Mouse (Mus musculus) lung, postnatal 0 days (tissue): ENCODE measurements around the gene Rpf1. TPM values are rescaled to one million over a fixed set of nuclear protein-coding genes. Genes with fewer than 3 reads are reported as not detected.

Experiments used
- ATAC-seq: fragments of 200-750 bp; cut with Nextera tagmentation; 2 replicates; pipeline ENCODE4 v1.8.0; 2017; ENCODE audit warnings: moderate library complexity
- DNase-seq: peaks from one replicate; pipeline ENCODE4 v3.0.0-alpha.2; 2016; ENCODE audit warnings: low spot score
- H3K27ac ChIP-seq: fragments of 300-500 bp; sonication (generic); 2 replicates; pipeline ENCODE4 v1.5.1; 2014; ENCODE audit warnings: antibody characterized with exemption, mild to moderate bottlenecking, low read length, mixed read lengths
- H3K27me3 ChIP-seq: fragments of 300-500 bp; sonication (generic); replicated peaks from 2 replicates; pipeline ENCODE4 v1.6.1; 2014; ENCODE audit warnings: low read length, mixed read lengths; ENCODE audit not compliant: insufficient read depth
- H3K36me3 ChIP-seq: fragments of 300-500 bp; sonication (generic); 2 replicates; pipeline ENCODE4 v1.6.1; 2014; ENCODE audit warnings: low read length, mixed read lengths; ENCODE audit not compliant: insufficient read depth
- H3K4me1 ChIP-seq: fragments of 300-500 bp; sonication (generic); 2 replicates; pipeline ENCODE4 v1.6.1; 2014; ENCODE audit warnings: antibody characterized with exemption, low read depth, low read length, mixed read lengths; ENCODE audit not compliant: insufficient read depth
- H3K4me2 ChIP-seq: fragments of 300-500 bp; sonication (generic); replicated peaks from 2 replicates; pipeline ENCODE4 v1.6.1; 2014; ENCODE audit warnings: low read depth, mild to moderate bottlenecking, low read length, moderate library complexity, mixed read lengths
- H3K4me3 ChIP-seq: fragments of 300-500 bp; sonication (generic); 2 replicates; pipeline ENCODE4 v1.5.1; 2014; ENCODE audit warnings: low read depth, low read length
- H3K9ac ChIP-seq: fragments of 300-500 bp; sonication (generic); replicated peaks from 2 replicates; pipeline ENCODE4 v1.6.1; 2014; ENCODE audit warnings: low read depth, mild to moderate bottlenecking
- H3K9me3 ChIP-seq: fragments of 300-500 bp; sonication (generic); 2 replicates; pipeline ENCODE4 v1.6.1; 2016; ENCODE audit warnings: low read length, mixed read lengths
- CTCF ChIP-seq: IDR thresholded peaks from 2 replicates; pipeline ENCODE4 v1.5.1; 2016; ENCODE audit warnings: antibody characterized with exemption, mild to moderate bottlenecking
- EP300 ChIP-seq: IDR thresholded peaks from 2 replicates; pipeline ENCODE4 v1.6.1; 2016; ENCODE audit warnings: antibody characterized with exemption, mild to moderate bottlenecking, control low read depth
- WGBS: fragments of 180-500 bp; shearing (Covaris S2); extraction: QIAGEN DNeasy Blood & Tissue Kit; methylation state at CpG from one replicate; pipeline ENCODE4 v1.1.7; 2014; 5-methylcytosine and 5-hydroxymethylcytosine counted together
- polyA plus RNA-seq: library from polyadenylated mRNA; unstranded; fragments of >200 nt; fragmentation: Nextera tagmentation; extraction: Ambion mirVana; gene quantifications from 2 replicates; pipeline ENCODE4 v1.2.1, GENCODE M21; 2015

The Rpf1 gene
- polyA plus RNA-seq, 1 experiment from 2014 or later = 39.8 TPM

GRCm38 (mm10) chr3:146565065-146565411 is 43.8 kb upstream of the Rpf1 start:
- H3K27me3 ChIP-seq = no peaks in the 10 kb centered on the region
- H3K36me3 ChIP-seq = no peaks in the 10 kb centered on the region
- ATAC-seq (no peak), DNase-seq (no peak)
- no peaks in the 10 kb centered on the region for H3K9me3 ChIP-seq
- no peak overlapping the region for H3K27ac ChIP-seq
- H3K4me2 ChIP-seq = no peak overlapping the region
- 87% methylated on average over 1 of the region's 1 CpGs for WGBS
- TF ChIP-seq EP300 (no peak), CTCF (no peak)
- no peak overlapping the region for H3K9ac ChIP-seq
- H3K4me3 ChIP-seq = no peak overlapping the region
- no peaks in the 10 kb centered on the region for H3K4me1 ChIP-seq

- H3K4me2 ChIP-seq = no peak overlapping the region
- H3K36me3 ChIP-seq = no peaks in the 10 kb centered on the region
- H3K9ac ChIP-seq = no peak overlapping the region
- DNase-seq (peak; percentile 84), ATAC-seq (no peak)
- no peak overlapping the region for H3K4me3 ChIP-seq
- H3K27ac ChIP-seq = no peak overlapping the region
- no peaks in the 10 kb centered on the region for H3K9me3 ChIP-seq
- H3K4me1 ChIP-seq = no peaks in the 10 kb centered on the region
- H3K27me3 ChIP-seq = no peaks in the 10 kb centered on the region
- peak; percentile 78 for TF ChIP-seq CTCF
- no peak for TF ChIP-seq EP300
- 42% methylated on average over 14 of the region's 14 CpGs for WGBS
These were observed 43.2 kb upstream of the Rpf1 start for GRCm38 (mm10) chr3:146564268-146565064.

GRCm38 (mm10) chr3:146562936-146563335 is 41.7 kb upstream of the Rpf1 start:
- Histone ChIP-seq H3K4me2 (no peak overlapping the region), H3K4me3 (no peak overlapping the region), H3K36me3 (no peaks in the 10 kb centered on the region), H3K9me3 (no peaks in the 10 kb centered on the region), H3K9ac (no peak overlapping the region), H3K27me3 (no peaks in the 10 kb centered on the region), H3K27ac (no peak overlapping the region), H3K4me1 (no peaks in the 10 kb centered on the region)
- 87% methylated on average over 7 of the region's 7 CpGs for WGBS
- TF ChIP-seq CTCF = no peak
- TF ChIP-seq EP300 = no peak
- ATAC-seq (no peak), DNase-seq (no peak)

GRCm38 (mm10) chr3:146557507-146557906 is 36.3 kb upstream of the Rpf1 start:
- no peak overlapping the region for H3K9ac ChIP-seq
- no peak overlapping the region for H3K4me3 ChIP-seq
- DNase-seq (no peak), ATAC-seq (no peak)
- no peak overlapping the region for H3K27ac ChIP-seq
- H3K9me3 ChIP-seq = no peaks in the 10 kb centered on the region
- H3K27me3 ChIP-seq = no peaks in the 10 kb centered on the region
- H3K4me1 ChIP-seq = no peaks in the 10 kb centered on the region
- WGBS = 86% methylated on average over 6 of the region's 6 CpGs
- no peaks in the 10 kb centered on the region for H3K36me3 ChIP-seq
- TF ChIP-seq CTCF = no peak
- no peak for TF ChIP-seq EP300
- H3K4me2 ChIP-seq = no peak overlapping the region

- peak; percentile 27; the same call in 1 of the 2 replicates for TF ChIP-seq CTCF
- TF ChIP-seq EP300 = no peak
- 81% methylated on average over 1 of the region's 1 CpGs for WGBS
- H3K27me3 ChIP-seq = no peaks in the 10 kb centered on the region
These were observed 35.3 kb upstream of the Rpf1 start for GRCm38 (mm10) chr3:146556567-146556966.

GRCm38 (mm10) chr3:146554816-146555215 is 33.6 kb upstream of the Rpf1 start:
- DNase-seq (no peak), ATAC-seq (no peak)
- no peaks in the 10 kb centered on the region for H3K4me1 ChIP-seq
- H3K36me3 ChIP-seq = no peaks in the 10 kb centered on the region
- no peak overlapping the region for H3K4me3 ChIP-seq
- H3K27me3 ChIP-seq = no peaks in the 10 kb centered on the region
- no peak overlapping the region for H3K9ac ChIP-seq
- H3K27ac ChIP-seq = no peak overlapping the region
- TF ChIP-seq EP300 = no peak
- no peak for TF ChIP-seq CTCF
- no peaks in the 10 kb centered on the region for H3K9me3 ChIP-seq
- no peak overlapping the region for H3K4me2 ChIP-seq
- 86% methylated on average over 7 of the region's 7 CpGs for WGBS

More at GRCm38 (mm10) chr3:146556567-146556966, 35.3 kb upstream of the Rpf1 start:
- H3K9ac ChIP-seq = no peak overlapping the region
- ATAC-seq = no peak
- no peak overlapping the region for H3K4me3 ChIP-seq
- DNase-seq = no peak
- H3K9me3 ChIP-seq = no peaks in the 10 kb centered on the region
- no peak overlapping the region for H3K4me2 ChIP-seq
- H3K27ac ChIP-seq = no peak overlapping the region
- no peaks in the 10 kb centered on the region for H3K36me3 ChIP-seq
- no peaks in the 10 kb centered on the region for H3K4me1 ChIP-seq
